Mouse (Mus musculus) limb, embryonic 15.5 days (tissue): Measurements from ENCODE around the gene Cachd1. TPM values are rescaled to one million over a fixed set of nuclear protein-coding genes. Genes with fewer than 3 reads are reported as not detected.

Experiments used
- ATAC-seq: fragments of 200-750 bp; cut with Nextera tagmentation; 2 replicates; pipeline ENCODE4 v1.8.0; 2017; ENCODE audit warnings: low read depth, moderate TSS enrichment; ENCODE audit not compliant: insufficient number of reproducible peaks, low FRiP score, low TSS enrichment
- H3K27ac ChIP-seq: fragments of 300-500 bp; sonication (generic); 2 replicates; pipeline ENCODE4 v1.5.1; 2015; ENCODE audit warnings: moderate library complexity, mild to moderate bottlenecking, inconsistent platforms
- H3K27me3 ChIP-seq: fragments of 300-500 bp; sonication (generic); 2 replicates; pipeline ENCODE4 v1.6.1; 2015; ENCODE audit warnings: inconsistent platforms
- H3K36me3 ChIP-seq: fragments of 300-500 bp; sonication (generic); 2 replicates; pipeline ENCODE4 v1.6.1; 2015; ENCODE audit warnings: inconsistent platforms
- H3K4me1 ChIP-seq: fragments of 300-500 bp; sonication (generic); 2 replicates; pipeline ENCODE4 v1.6.1; 2015; ENCODE audit warnings: inconsistent platforms
- H3K4me2 ChIP-seq: fragments of 300-500 bp; sonication (generic); 2 replicates; pipeline ENCODE4 v1.6.1; 2015; ENCODE audit warnings: mild to moderate bottlenecking, inconsistent platforms
- H3K4me3 ChIP-seq: fragments of 300-500 bp; sonication (generic); 2 replicates; pipeline ENCODE4 v1.5.1; 2015; ENCODE audit warnings: mild to moderate bottlenecking, inconsistent platforms
- H3K9ac ChIP-seq: fragments of 300-500 bp; sonication (generic); 2 replicates; pipeline ENCODE4 v1.6.1; 2015; ENCODE audit warnings: inconsistent platforms
- H3K9me3 ChIP-seq: fragments of 300-500 bp; sonication (generic); 2 replicates; pipeline ENCODE4 v1.6.1; 2016; ENCODE audit warnings: inconsistent platforms
- WGBS: fragments of 180-500 bp; shearing (Covaris S2); methylation state at CpG from one replicate; pipeline ENCODE4 v1.1.7; 2015; 5-methylcytosine and 5-hydroxymethylcytosine counted together
- polyA plus RNA-seq: library from polyadenylated mRNA; unstranded; fragments of >200 nt; fragmentation: Nextera tagmentation; extraction: Ambion mirVana; gene quantifications from 2 replicates; pipeline ENCODE4 v1.2.1, GENCODE M21; 2015

Gene Cachd1
- polyA plus RNA-seq, 1 experiment from 2014 or later = 31.7 TPM

- WGBS = 46% methylated on average over 5 of the region's 5 CpGs
- H3K4me1 ChIP-seq = peaks cover 20% of the 10 kb centered on the region
Measured at GRCm38 (mm10) chr4:100842629-100843028, 66.2 kb downstream of the Cachd1 start.

DNA sequence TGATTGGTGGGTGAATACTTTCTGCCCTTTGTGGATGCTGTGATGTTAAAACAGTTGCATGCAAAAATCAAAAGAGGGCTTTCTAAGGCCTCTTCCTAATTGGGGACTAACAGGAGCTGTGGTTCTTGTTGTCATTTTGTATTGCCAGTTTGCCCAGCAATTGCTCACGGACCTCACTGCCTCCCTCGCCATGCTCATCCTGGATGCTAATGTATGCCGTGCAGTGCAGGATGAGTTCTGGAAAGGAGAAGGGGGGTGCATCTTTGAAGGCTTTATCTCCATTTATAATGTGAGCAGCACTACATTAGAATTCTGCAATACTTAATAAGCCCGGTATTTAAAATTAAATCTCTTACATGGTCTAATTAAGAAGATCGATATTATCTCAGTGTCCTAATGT is 66.6 kb downstream of the Cachd1 start:
- Histone ChIP-seq H3K27me3 (no peaks in the 10 kb centered on the region), H3K4me3 (no peak overlapping the region), H3K27ac (no peak overlapping the region), H3K9ac (no peak overlapping the region), H3K36me3 (no peaks in the 10 kb centered on the region), H3K4me2 (no peak overlapping the region), H3K4me1 (peaks cover 23% of the 10 kb centered on the region), H3K9me3 (no peaks in the 10 kb centered on the region)
- no peak for ATAC-seq
- 76% methylated on average over 5 of the region's 5 CpGs for WGBS

More at GRCm38 (mm10) chr4:100842629-100843028, 66.2 kb downstream of the Cachd1 start:
- no peaks in the 10 kb centered on the region for H3K36me3 ChIP-seq
- ATAC-seq = no peak
- H3K27ac ChIP-seq = no peak overlapping the region
- no peaks in the 10 kb centered on the region for H3K27me3 ChIP-seq
- no peak overlapping the region for H3K4me2 ChIP-seq
- no peak overlapping the region for H3K4me3 ChIP-seq
- no peaks in the 10 kb centered on the region for H3K9me3 ChIP-seq
- no peak overlapping the region for H3K9ac ChIP-seq

DNA sequence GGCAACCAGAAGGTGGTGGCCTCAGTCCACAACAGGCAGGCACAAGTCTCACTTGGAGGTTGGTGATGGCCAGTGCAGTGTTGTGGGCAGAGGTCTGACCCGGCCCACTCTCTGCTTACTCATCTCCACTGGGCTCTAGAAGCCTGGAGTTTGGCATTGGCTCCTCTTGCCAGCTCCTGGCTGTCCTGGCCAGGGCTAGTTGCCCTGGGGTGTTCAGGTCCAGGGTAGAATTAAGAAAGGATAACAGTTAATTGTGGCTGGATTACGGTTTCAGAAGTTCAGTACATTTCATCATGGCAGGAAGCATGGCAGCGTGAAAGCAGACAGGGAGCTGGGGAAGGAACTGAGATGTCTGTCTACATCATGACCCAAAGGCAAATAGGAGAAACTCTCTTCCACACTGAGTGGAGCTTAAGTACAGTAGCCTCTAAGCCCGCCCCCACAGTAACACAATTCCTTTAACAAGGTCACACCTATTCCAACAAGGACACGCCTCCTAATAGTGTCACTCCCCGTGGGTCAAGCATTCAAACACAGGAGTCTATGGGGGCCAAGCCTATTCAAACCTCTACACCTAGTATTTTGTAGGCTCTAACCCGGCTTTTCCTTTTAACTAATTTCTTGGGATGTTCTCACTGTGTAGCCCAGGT is 74.5 kb downstream of the Cachd1 start:
- ATAC-seq = no peak
- 68% methylated on average over 7 of the region's 7 CpGs for WGBS
- Histone ChIP-seq H3K4me2 (no peak overlapping the region), H3K9me3 (no peaks in the 10 kb centered on the region), H3K36me3 (no peaks in the 10 kb centered on the region), H3K9ac (no peak overlapping the region), H3K4me3 (no peak overlapping the region), H3K4me1 (peaks cover 42% of the 10 kb centered on the region), H3K27ac (no peak overlapping the region), H3K27me3 (no peaks in the 10 kb centered on the region)

DNA sequence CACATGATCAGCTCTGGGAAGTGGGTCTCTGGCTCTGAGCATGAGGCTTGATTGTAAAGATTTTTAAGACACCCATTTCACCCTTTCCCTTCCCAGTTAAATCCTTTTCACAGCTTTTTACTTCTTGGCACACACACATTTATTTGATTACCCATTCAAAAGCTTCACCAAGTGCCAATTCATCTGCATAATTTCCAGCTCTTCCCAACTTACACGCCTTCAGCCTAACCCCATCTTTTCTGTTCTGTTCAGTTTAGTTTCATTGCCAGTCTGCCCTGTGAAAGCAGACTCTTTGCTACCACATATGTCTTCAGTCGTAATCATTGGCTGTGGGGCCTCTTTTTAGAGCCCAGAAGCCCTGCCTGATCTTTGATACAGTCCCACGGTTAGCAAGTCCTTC is 76.0 kb downstream of the Cachd1 start:
- H3K9me3 ChIP-seq = no peaks in the 10 kb centered on the region
- no peaks in the 10 kb centered on the region for H3K27me3 ChIP-seq
- H3K4me2 ChIP-seq = no peak overlapping the region
- 24% methylated on average over 3 of the region's 3 CpGs for whole genome bisulfite sequencing
- no peak overlapping the region for H3K4me3 ChIP-seq
- no peaks in the 10 kb centered on the region for H3K36me3 ChIP-seq
- H3K27ac ChIP-seq = peak overlapping the region; percentile 47
- ATAC-seq = no peak
- H3K4me1 ChIP-seq = peaks cover 54% of the 10 kb centered on the region
- no peak overlapping the region for H3K9ac ChIP-seq

GRCm38 (mm10) chr4:100853426-100853825 is 77.0 kb downstream of the Cachd1 start:
- H3K9ac ChIP-seq = no peak overlapping the region
- peak overlapping the region; percentile 47; the same call in 1 of the 2 replicates for H3K27ac ChIP-seq
- no peaks in the 10 kb centered on the region for H3K27me3 ChIP-seq
- H3K9me3 ChIP-seq = no peaks in the 10 kb centered on the region
- ATAC-seq = no peak
- peaks cover 55% of the 10 kb centered on the region for H3K4me1 ChIP-seq
- 40% methylated on average over 1 of the region's 1 CpGs for WGBS
- H3K4me3 ChIP-seq = no peak overlapping the region
- no peaks in the 10 kb centered on the region for H3K36me3 ChIP-seq
- H3K4me2 ChIP-seq = no peak overlapping the region

- Histone ChIP-seq H3K27ac (no peak overlapping the region), H3K4me2 (no peak overlapping the region), H3K36me3 (no peaks in the 10 kb centered on the region), H3K4me3 (no peak overlapping the region), H3K9me3 (no peaks in the 10 kb centered on the region), H3K9ac (no peak overlapping the region), H3K4me1 (peaks cover 60% of the 10 kb centered on the region), H3K27me3 (no peaks in the 10 kb centered on the region)
- 77% methylated on average over 4 of the region's 4 CpGs for WGBS
- ATAC-seq = no peak
Measured at GRCm38 (mm10) chr4:100855373-100855772, 78.9 kb downstream of the Cachd1 start.

- no peaks in the 10 kb centered on the region for H3K9me3 ChIP-seq
- no peak overlapping the region for H3K9ac ChIP-seq
- H3K4me2 ChIP-seq = no peak overlapping the region
- H3K27me3 ChIP-seq = no peaks in the 10 kb centered on the region
- no peak overlapping the region for H3K27ac ChIP-seq
- no peaks in the 10 kb centered on the region for H3K36me3 ChIP-seq
- WGBS = 31% methylated on average over 3 of the region's 3 CpGs
- H3K4me1 ChIP-seq = peaks cover 44% of the 10 kb centered on the region
- no peak for ATAC-seq
- H3K4me3 ChIP-seq = no peak overlapping the region
Measured at GRCm38 (mm10) chr4:100857411-100857869, 81.0 kb downstream of the Cachd1 start.

DNA sequence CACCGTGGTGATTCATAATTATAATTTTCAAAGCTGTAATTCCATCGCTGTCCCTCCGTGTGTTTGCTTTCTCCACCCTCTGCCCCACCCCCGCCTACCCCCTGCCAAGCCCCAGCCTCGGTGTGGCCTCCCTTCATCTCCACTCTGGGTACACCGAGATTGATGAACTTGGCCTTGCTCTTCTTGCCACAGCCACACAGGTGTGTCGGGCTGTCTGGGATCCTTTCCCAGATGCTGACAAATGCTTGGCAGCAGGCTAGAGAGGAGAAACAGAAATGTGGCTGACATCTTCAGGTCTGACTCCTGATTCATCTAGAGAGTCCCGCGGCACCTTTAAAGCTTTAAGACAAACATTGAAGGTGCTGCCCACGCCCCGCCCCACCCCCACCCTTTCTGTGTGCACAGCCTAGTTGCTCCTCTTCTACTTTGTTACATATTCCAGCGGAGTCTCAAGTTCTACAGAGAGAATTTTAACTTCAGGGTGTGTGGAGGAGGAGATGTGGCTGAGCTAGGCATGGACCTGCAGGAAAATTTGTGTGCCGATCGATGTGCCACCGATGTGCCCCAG is 87.5 kb downstream of the Cachd1 start:
- H3K4me3 ChIP-seq = no peak overlapping the region
- ATAC-seq = no peak; the same call in 1 of the 2 replicates
- H3K27ac ChIP-seq = peak overlapping the region; percentile 54
- H3K9me3 ChIP-seq = no peaks in the 10 kb centered on the region
- no peak overlapping the region for H3K9ac ChIP-seq
- H3K4me1 ChIP-seq = peaks cover 30% of the 10 kb centered on the region
- 21% methylated on average over 15 of the region's 15 CpGs for WGBS
- H3K36me3 ChIP-seq = no peaks in the 10 kb centered on the region; the same call in 1 of the 2 replicates
- no peaks in the 10 kb centered on the region for H3K27me3 ChIP-seq
- peak overlapping the region; percentile 19; the same call in 1 of the 2 replicates for H3K4me2 ChIP-seq

DNA sequence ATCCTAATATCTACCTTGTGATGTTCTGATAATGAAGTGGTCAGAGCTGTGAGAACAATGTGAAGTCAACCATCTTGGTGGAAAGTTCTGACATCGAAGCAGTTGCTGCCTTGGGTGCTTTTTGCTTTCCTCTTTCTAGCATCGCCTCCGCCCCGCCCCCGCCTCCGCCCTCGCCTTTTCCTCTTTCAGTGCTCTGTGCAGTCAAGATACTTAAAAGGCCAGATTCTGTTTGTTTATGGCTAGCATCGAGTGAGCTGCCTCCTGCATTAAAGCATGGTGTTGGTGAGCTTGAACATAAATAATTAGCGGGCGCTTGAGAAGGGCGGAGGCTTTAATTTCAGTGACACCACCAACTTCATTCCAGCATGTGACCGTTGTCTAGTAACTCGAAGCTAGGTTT is 88.9 kb downstream of the Cachd1 start:
- Histone ChIP-seq H3K9me3 (no peaks in the 10 kb centered on the region), H3K9ac (no peak overlapping the region), H3K4me2 (0 out of 2 replicates have a peak overlapping the region, but pooled peaks have one; percentile 0), H3K4me1 (peaks cover 28% of the 10 kb centered on the region), H3K4me3 (no peak overlapping the region), H3K36me3 (no peaks in the 10 kb centered on the region; the same call in 1 of the 2 replicates), H3K27ac (peak overlapping the region; percentile 27; the same call in 1 of the 2 replicates), H3K27me3 (no peaks in the 10 kb centered on the region)
- ATAC-seq = no peak
- WGBS = 22% methylated on average over 13 of the region's 13 CpGs

DNA sequence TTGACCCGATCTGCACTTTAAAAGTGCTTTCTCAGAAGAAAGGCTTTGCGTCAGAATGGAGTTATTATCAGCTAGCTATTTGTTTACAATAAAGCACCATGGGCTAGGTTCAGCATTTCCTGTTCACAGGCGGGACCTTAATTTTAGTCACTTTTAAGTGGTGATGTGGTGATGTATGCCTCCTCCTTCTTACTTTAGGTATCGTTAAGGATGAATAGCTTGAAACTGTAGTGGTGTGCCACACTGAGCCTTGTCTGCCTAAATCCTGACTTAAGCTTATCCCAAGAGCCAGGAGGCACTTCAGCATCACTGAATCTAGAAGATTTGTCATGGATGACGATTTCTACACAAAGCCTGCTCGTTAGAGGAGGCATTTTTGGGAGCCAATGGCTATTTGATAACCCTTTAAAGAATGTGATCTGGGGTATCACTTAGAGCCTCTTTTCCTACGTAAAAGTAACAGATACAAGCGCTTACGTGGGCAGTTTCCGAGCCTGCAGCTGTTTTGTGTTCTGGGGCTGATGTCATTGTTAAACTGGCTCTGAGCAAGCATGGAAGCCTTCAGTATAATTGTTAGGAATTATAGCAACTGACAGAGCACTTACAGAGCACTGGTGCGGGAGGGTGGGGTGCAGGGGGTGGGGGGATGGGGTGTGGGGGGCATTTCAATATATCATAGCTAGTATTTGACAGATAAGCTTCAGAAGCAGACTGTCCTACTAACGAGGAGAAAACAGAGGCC is 89.7 kb downstream of the Cachd1 start:
- no peak overlapping the region for H3K4me2 ChIP-seq
- H3K9ac ChIP-seq = no peak overlapping the region
- H3K27me3 ChIP-seq = no peaks in the 10 kb centered on the region
- H3K36me3 ChIP-seq = no peaks in the 10 kb centered on the region; the same call in 1 of the 2 replicates
- H3K27ac ChIP-seq = 0 out of 2 replicates have a peak overlapping the region, but pooled peaks have one; percentile 27
- H3K9me3 ChIP-seq = no peaks in the 10 kb centered on the region
- H3K4me1 ChIP-seq = peaks cover 32% of the 10 kb centered on the region
- H3K4me3 ChIP-seq = no peak overlapping the region
- WGBS = 37% methylated on average over 12 of the region's 12 CpGs
- no peak for ATAC-seq

GRCm38 (mm10) chr4:100877351-100877750 is 100.9 kb downstream of the Cachd1 start:
- Histone ChIP-seq H3K9me3 (no peaks in the 10 kb centered on the region), H3K36me3 (no peaks in the 10 kb centered on the region), H3K4me2 (no peak overlapping the region), H3K27me3 (no peaks in the 10 kb centered on the region), H3K4me3 (no peak overlapping the region), H3K27ac (no peak overlapping the region), H3K4me1 (0 out of 2 replicates have a peak, but pooled peaks cover 3% of the 10 kb centered on the region), H3K9ac (no peak overlapping the region)
- ATAC-seq = no peak
- WGBS = 48% methylated on average over 3 of the region's 3 CpGs

DNA sequence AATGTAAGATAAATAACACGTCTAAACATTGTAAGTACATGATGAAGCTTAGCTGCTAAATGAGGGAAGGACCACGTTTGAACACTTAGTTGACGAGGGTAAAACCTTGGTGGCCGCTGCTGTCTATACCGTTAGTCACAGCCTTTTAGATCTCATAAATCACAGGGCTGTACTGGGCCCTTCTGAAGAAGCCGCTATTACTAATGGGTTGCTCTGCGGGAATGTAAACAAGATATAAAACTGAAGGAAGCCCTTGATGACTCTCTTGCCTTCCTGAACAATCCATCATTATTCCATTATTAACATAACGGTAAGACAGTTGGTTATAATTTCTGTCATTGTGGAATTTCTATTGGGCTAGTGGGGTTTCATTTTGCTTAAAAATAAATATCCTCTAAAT is 102.9 kb downstream of the Cachd1 start:
- no peak overlapping the region for H3K4me3 ChIP-seq
- H3K4me1 ChIP-seq = 0 out of 2 replicates have a peak, but pooled peaks cover 3% of the 10 kb centered on the region
- H3K9ac ChIP-seq = no peak overlapping the region
- no peaks in the 10 kb centered on the region for H3K27me3 ChIP-seq
- H3K4me2 ChIP-seq = no peak overlapping the region
- no peak for ATAC-seq
- H3K9me3 ChIP-seq = no peaks in the 10 kb centered on the region
- 35% methylated on average over 8 of the region's 8 CpGs for WGBS
- no peaks in the 10 kb centered on the region for H3K36me3 ChIP-seq
- no peak overlapping the region for H3K27ac ChIP-seq
